Mouse (Mus musculus): ENCODE results near the gene Zbtb12.
"Not testable (repeated sequence)": the region's sequence is repeated elsewhere in the genome, so short reads cannot be mapped to it uniquely, and the experiment has no call there.

The Zbtb12 gene

GRCm38 (mm10) chr17:34874321-34874720 is 5.0 kb upstream of the Zbtb12 start:
- DNase-seq: no peak

DNA sequence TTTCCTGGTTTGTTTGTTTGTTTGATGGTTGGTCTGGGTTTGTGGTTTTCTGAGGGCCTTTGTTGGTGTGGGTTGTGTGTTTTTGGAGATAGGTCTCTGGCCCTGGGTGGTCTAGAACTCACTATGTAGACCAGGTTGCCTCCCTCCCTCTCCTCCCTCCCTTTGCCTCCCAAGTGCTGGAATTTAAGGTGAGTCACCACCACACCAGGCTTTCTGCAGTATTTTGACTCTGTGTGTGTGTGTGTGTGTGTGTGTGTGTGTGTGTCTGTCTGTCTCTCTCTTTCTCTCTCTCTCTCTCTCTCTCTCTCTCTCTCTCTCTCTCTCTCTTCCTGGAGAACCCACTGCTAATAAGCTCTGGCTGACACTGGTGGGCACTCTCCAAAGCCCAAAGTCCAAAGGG is 1.9 kb downstream of the Zbtb12 start:
- DNase-seq: peak in 1 of 2 experiments; percentile 5

DNA sequence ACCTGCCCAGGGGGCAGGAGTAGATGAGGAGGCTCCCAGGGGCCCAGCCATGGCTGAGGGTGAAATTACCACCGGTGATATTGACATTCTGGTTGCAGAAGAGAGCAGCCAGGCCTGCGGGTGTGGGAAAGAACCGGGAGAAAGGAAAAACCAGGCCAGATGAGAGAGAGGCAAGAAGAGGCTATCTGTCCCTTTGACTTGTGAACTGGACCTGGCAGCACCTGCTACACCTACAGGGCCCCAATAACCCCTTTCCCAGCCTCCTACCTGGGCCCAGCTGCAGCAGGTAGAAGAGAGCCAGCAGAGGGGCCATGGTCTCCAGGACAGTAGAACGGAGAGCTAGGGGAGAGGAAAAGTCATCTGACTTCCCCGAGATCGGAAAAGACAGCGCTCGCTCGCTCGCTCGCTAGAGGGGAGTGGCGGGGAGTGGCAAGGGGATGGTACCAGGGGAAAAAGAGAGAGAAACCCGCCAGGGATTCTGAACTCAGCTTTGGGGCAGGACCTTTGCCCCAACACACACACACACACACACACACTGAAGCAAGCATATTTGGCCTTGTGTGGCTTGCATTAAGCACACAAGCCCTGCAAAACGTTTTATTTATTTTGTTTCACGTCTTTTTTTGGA is 2.5 kb downstream of the Zbtb12 start, which contains the start of gene Gm20547:
Gene Gm20547 (minus strand): TSS at position 360 of the 628 bp plus-strand sequence.
- DNase-seq: peak; percentile 58 to 66

- DNase-seq: peak in 1 of 2 experiments; percentile 31
Observed at GRCm38 (mm10) chr17:34883332-34883731, 4.0 kb downstream of the Zbtb12 start.

GRCm38 (mm10) chr17:34884704-34885103 is 5.4 kb downstream of the Zbtb12 start:
- no peak for DNase-seq

DNA sequence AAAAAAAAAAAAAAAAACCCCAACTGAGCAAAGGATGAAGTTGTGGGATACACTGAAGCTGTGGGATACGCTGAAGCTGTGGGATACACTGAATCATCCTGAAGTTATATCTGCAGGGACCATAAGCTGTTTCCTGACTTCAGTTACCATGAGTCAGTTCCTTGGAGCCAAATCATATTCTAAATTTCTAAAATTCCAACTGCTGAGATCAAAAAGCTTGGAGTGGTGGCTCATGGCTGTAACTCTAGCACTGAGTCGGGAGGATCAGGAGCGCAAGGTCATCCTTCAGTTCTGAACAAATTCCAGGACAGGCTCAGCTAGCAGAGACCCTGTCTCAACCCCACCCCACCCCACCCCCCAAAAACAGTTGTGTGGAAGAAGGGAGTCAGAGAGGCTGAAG is 6.3 kb downstream of the Zbtb12 start:
- no peak for DNase-seq

GRCm38 (mm10) chr17:34887942-34888341 is 8.7 kb downstream of the Zbtb12 start:
- no peak for DNase-seq

DNA sequence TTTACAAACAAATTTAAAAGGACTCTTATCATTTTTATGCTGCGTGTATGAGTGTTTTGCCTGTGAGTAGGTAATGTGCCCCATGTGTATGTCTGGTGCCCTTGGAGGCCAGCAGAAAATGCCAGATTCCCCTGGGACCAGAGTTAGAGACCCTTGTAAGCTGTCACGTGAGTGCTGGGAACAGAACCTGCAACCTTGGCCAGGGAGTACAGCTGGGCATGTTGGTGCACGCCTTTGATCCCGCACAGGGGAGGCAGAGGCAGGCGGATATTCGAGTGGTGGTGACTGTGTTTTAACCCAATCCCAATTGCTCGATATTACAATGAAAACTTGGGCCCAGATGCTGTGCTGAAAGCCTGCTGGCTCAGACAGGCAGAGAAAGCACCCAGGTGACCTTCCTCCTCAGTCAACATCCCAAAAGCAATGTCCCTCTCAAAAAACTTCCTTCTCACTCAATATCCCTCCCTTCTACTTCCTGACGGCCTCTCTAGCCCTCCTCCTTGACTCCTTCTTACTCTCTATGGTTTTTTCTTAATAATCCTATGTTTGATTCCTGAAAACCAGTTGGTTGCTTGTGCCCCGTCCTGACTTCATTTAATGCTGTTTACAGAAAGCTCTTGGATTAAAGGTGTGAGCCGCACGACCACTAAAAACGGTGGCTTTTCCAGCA is 10.9 kb downstream of the Zbtb12 start:
- no peak for DNase-seq

- DNase-seq: peak in 1 of 2 experiments; percentile 40
Observed at GRCm38 (mm10) chr17:34891377-34891776, 12.1 kb downstream of the Zbtb12 start.

GRCm38 (mm10) chr17:34893072-34893824 is 14.0 kb downstream of the Zbtb12 start:
- no peak for DNase-seq

DNA sequence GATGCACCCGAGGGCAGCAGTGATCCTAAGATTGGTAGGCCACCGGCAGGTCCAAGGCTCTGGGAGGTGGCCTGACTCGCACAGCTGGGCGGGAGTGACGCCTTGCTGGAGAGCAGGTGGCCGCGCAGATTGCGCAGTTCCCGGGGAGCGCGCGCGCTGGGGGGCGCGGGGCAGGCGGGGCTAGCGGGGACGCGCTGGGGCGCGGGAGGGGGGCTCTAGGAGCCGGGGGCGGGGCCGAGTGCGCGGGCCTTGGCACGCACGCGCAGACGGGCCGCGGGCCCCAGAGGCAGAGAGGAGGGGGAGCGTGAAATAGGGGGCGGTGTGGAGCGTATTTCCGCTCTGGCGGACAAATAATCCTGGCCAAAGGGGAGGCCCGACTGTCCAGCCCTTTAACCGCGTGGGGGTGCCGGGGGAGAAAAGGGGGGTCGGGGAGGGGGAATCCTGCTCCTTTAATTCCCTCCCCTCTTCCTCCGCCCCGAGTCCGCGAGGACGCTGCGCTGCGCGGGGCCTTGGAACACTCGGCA is 14.9 kb downstream of the Zbtb12 start:
- DNase-seq: peak; percentile 94 to 97

DNA sequence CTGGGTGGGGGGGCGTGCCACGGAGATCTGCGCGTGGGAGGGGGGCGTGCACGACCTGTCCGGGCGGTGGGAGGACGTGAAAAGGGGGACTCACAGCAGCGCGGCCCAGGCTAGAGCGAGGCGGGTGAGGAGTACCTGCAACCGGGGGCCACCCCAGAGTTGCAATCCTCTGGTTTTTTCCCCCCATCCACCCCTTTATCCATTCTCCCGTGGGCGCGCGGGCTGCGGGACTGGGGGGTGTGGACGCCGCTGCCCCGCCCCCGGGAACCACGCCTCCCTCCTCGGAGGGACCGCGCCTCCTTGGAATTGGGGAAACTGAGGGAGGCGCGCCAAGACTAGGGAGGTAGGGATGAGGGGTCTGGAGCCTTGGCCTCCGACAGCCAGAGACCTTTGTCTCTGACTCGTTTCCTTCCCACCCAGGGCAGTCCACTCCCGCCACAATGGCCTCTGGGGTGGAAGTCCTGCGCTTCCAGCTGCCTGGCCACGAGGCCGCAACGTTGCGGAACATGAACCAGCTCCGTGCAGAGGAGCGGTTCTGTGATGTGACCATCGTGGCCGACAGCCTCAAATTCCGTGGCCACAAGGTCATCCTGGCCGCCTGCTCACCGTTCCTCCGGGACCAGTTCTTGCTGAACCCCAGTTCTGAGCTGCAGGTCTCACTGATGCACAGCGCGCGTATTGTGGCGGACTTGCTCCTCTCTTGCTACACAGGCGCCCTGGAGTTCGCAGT is 15.7 kb downstream of the Zbtb12 start:
- peak; percentile 25 to 77 for DNase-seq

DNA sequence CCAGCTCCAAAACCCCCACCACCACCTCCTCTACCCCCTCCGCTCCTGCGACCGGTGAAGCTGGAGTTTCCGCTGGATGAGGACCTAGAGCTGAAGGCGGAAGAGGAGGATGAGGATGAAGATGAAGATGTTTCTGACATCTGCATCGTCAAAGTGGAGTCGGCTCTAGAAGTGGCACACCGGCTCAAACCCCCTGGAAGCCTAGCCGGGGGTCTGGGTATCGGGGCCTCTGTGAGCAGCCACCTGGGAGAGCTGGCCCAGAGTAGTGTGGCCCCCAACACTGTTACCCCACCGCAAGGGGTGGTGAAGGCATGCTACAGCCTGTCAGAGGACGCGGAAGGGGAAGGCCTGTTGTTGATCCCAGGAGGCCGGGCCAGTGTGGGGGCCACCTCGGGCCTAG is 16.4 kb downstream of the Zbtb12 start:
- no peak for DNase-seq

DNA sequence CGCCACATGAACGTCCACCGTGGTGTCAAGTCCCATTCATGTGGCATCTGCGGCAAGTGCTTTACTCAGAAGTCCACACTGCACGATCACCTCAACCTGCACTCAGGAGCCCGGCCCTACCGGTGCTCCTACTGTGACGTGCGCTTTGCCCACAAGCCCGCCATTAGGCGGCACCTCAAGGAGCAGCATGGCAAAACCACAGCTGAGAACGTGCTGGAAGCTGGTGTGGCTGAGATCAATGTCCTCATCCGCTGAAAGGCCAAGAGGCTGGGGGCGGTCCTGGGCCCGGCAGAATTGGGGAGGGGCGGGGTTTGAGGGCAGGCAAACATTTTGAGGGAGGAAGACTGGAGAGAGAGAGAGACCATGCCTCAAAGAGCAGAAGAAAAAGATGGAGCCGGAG is 17.1 kb downstream of the Zbtb12 start:
- DNase-seq: no peak

- peak; percentile 35 to 43 for DNase-seq
Observed at GRCm38 (mm10) chr17:34897373-34898159, 18.3 kb downstream of the Zbtb12 start.

GRCm38 (mm10) chr17:34898160-34898586 is 18.9 kb downstream of the Zbtb12 start, which contains the start of the genes C2 and Ehmt2:
TSS of gene C2 (minus strand) at chr17:34898265.
TSS of gene Ehmt2 (plus strand) at chr17:34898469.
- peak; percentile 66 to 89 for DNase-seq

DNA sequence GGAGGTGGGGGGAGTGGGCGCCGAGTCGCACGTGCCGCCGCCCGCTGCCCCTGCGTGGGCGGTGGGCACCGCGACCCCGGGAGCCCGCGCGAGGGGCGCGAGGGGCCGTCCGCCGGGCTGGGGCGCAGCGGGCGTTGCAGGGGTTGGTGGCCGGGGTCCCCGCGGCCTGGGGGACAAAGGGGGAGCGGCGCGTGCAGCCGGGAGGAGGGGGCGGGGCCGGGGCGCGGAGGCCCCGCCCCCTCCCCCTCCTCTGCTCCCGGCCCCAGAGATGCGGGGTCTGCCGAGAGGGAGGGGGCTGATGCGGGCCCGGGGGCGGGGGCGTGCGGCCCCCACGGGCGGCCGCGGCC is 19.4 kb downstream of the Zbtb12 start:
- DNase-seq: peak in 1 of 2 experiments; percentile 59

- peak; percentile 39 to 69 for DNase-seq
Observed at GRCm38 (mm10) chr17:34899053-34899889, 20.0 kb downstream of the Zbtb12 start.

DNA sequence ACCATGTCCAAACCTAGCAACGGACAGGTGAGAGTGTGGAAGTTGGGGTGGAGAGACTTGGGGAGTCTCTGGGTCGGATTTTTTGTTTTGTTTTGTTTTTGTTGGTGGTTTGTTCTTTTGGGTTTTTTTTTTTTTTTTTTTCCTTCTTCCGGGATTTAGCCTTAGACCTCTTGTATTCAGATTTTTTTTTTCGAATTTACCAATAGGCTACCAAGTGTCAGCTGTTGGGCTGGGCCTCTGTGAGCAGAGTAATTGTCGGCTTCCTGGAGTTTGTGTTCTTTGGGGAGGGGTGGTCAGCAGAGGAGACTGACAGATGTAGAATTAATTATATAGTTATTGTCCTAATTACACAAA is 20.6 kb downstream of the Zbtb12 start:
- DNase-seq: peak; percentile 58 to 59

- DNase-seq: not testable (repeated sequence)
Observed at GRCm38 (mm10) chr17:34900826-34901225, 21.5 kb downstream of the Zbtb12 start.

GRCm38 (mm10) chr17:34901948-34902347 is 22.7 kb downstream of the Zbtb12 start:
- not testable (repeated sequence) for DNase-seq

Data from kidney, postnatal 36 days (tissue).